Mouse (Mus musculus) right cerebral cortex, postnatal 4 days (tissue): Measurements from ENCODE around the gene Ddx4.
"Not testable (repeated sequence)": the region's sequence is repeated elsewhere in the genome, so short reads cannot be mapped to it uniquely, and the experiment has no call there.

Experiments used
- DNase-seq: peaks from one replicate; pipeline ENCODE4 v3.0.0-alpha.2; 2022

The Ddx4 gene

DNA sequence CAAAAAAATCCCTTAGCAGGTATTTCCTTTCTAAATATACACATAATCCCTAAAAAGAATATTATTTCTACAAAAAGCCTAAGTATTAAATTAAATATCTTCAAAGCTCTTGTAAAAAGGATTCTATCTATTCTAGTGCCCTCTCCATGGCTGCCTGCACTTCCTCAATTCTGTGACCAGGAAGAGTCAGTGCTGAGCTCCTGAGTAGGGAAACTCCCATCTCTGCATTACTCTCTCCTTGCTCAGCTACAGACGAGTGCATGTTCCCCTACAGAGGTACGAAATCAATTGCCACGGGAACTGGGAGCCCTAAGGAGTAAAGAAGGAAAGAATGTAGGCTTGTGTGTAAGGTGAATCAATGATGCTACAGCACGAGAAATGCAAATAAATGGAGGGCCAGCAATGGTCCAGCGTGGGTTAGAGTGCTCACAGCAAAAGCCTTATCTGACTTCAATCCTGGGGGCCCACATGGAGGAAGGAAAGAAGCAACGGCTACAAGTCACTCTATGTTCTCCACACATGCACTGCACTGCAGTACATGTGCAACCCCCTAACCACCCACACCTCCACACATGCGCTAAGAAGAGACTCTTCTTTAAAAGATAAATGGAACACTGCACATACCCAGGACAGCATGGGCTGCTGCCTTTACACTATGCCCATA, 17.0 kb downstream of the Ddx4 start:
- no peak for DNase-seq

DNA sequence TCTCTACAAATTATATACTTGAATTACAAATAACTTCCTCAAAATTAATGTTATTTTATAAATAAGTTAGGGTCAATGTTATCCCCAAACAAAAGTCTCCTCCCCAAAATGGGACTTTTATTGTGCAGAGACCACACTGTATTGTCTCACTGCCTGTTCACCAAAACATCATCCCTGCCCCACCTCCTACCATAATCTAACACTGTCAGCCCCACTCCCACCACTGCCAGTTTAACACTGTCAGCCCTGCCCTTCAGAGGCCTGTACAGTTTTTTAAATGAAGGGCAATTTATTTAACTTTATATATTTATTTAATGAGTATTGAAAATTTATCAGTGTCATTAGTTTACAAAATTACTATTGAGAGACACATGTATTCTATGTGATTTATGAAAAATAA, 26.7 kb downstream of the Ddx4 start:
- DNase-seq = no peak

DNA sequence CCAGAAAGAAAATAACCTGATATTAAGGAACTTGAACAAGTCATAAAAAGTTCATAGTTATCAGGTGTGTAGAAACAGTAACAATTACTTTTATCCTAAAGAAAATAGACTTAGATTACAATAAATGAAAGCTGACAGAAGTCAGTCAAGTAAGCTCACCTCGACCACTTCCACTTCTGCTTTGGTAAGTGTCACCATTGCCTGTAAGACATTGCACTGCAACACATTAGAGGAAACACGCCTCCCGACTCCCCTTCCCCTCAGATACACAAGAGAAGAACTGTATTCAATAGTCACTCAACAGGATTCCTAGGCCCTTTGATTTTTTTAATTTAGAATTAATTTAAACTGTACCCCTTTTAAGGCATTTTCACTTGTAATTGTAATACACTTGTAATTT, 27.7 kb downstream of the Ddx4 start:
- no peak for DNase-seq

DNA sequence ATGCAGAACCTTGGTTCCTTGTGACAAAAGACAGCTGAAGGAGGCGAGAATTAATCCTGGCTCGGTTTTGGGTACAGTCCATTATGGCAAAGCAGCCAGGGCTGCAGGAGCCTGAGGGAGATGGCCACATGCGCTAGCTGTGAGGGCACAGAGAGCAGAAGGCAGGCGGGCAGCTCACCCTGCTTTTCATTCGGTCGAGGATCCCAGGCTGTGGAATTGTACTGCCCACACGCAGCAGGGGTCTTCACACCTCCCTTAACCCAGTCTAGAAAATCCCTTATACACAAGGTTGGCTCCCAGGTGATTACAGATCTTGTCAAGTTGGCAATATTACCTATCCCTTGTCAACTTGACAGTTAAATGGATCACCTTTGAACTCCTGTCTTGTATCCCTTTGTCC, 28.6 kb downstream of the Ddx4 start:
- no peak for DNase-seq

DNA sequence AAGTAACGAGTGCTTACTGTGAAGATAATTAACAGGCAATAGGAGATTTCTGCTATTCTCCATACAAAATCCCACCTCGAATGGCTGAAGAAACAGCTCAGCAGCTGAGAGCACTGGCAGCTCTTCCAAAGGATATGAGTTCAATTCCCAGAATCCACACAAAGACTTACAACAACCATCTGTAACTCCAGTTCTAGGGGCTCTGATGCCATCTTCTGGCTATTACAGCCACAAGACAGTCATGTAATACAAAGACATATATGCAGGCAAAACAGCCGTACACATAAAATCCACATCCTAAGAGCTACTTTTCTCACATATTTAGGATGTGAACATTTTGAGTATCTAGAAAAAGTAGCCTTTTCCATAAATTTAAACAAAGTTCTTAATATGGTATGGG, 30.7 kb downstream of the Ddx4 start:
- DNase-seq = no peak

DNA sequence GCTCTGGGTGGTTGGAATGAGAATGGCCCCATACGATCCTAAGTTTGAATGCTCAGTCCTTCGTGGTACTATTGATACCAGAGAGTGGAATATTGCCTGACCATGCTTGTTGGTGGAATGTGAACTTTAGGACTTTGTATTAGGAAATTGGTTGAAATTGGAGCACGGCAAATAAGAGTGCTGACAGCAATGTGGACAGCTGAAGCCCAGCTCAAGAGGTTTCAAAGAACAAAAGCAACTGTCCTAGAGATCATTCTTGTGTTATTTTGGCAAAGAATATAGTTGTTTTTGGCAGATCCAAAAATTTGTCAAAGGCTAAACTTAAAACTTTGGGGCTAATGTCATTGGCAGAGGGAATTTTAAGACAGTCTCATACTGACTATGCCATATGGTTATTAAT, 43.7 kb downstream of the Ddx4 start:
- DNase-seq = no peak

DNA sequence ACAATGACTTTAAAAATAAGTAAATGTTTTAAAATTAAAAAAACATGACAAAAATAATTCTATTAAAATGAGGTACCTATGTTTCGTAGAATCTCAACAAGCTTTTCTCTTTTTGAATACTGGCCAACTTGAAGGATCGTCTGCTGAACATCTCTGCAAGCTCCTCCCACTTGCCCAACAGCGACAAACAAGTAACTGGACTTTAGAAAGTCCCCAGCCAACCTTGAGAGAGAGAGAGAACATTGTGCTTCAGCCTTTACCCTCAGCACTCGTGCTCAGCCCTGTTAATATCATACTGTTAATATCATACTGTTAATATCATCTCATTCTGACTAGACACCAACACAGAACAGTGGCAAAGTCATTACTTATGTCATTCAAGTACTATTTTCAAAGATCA, 47.9 kb downstream of the Ddx4 start:
- DNase-seq = no peak

DNA sequence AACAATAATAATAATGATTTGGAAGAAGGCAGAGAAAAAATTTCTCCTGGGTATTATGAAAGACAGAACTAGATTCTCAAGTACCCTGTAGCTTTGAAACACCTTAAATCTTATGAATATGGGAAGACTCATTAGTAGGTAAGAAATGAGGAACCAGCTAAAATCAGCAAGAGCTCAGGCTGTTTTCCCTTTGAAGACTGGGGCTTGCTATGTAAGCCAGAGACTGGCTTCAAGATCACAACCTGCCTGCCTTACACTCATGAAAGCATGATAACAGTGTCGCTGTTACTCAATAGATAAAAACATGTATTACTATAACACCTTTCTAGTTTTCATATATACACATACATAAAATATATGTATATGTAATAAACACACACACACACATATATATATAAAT, 48.4 kb downstream of the Ddx4 start:
- DNase-seq = no peak

DNA sequence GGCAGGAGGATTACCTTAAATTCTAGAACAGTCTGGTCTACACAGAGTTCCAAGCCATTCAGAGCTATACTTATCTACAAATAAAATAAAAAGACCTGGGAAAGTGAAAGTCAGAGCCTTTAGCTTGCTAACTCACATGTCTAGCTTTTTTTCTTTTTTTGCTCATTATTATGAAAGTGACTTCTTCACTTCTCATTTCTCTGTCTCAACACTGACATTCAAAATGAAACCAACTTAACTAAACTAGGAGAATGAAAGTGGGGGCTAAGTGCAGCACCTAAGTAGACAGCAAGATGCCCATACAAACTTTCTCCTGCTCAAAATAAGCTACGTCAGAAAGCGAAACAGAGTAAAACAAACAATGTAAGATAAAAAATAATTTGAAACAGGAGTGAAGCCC, 49.7 kb downstream of the Ddx4 start:
- DNase-seq = no peak

DNA sequence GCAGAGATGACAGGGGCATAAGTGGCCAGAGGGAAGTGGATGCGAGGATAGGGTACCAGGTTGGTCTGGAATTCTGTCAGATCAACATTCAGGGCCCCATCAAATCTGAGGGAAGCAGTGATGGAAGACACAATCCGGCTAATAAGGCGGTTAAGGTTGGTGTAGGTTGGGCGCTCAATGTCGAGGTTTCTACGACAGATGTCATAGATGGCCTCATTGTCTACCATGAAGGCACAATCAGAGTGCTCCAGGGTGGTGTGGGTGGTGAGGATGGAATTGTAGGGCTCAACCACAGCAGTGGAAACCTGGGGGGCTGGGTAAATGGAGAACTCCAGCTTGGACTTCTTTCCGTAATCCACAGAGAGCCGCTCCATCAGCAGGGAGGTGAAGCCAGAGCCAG, 58.0 kb downstream of the Ddx4 start, which contains the start of gene Il31ra:
Gene Il31ra, minus strand, starts transcription at position 101 of the 400 bp plus-strand sequence.
- DNase-seq = not testable (repeated sequence)

DNA sequence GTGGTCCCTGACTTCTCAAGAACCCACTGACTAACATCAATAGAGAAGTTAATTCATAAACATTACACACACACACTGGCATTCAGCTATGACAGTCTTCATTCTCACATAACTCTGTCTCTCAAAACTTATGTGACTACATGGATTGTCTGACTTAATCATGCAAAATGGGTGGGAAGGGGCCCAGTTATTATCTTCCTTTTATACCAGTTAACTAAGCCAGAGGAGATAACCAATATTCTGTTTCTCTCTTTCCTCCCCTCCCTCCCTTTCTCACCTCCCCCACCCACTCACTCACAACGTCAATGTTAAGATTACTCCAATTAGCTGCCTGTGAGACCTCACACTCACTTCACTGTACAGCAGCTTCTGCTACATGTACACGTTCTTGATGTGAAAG, 62.0 kb downstream of the Ddx4 start:
- DNase-seq = no peak

DNA sequence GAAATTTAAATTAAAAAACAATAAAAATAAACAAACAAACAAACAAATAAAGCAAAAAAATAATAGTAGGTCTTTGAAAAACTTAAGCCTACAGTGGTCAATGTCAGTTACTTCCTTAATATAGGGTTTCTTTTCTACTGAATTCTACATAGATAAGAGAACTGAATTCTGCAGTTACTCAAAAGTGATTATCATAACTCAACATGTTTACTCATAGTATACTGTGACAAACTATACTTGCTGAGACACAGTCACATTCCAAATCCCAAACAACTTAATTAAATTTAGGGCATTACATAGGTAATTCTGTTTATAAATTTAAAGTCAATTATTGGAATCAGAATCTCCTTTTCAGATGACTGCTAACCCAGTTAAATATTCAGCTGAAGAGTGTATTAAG, 62.6 kb downstream of the Ddx4 start:
- DNase-seq = no peak

DNA sequence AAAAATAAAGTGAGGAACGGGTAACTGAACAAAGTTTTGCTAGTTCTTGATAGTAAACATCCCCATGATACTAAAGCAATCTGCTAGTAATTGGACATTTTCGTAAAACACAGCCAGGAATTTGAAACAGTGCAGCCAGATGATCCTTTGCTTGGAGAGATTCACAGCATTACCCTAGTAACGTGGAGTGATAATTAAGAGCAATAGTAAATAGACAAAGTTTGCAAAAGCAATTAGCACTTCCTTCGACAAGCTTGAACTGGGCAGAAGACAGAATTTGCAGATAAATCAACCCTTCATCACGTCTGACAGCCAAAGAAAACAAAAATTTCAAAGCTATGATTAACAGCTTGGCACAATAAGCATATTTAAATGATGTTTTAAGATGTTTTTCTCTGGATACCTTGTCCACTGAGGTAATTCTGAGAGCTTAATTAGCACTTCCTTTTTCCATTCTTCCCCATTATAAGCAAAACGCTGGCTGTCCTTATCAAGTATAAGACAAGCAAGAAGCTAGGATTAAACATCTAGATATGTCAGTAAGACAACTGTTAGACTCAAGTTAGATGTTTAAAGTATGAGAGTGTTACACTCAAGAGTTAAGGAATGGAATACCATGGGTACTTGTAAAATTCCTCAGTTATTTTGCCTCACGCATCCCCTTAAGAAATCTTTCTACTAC, 67.6 kb downstream of the Ddx4 start:
- DNase-seq = no peak

DNA sequence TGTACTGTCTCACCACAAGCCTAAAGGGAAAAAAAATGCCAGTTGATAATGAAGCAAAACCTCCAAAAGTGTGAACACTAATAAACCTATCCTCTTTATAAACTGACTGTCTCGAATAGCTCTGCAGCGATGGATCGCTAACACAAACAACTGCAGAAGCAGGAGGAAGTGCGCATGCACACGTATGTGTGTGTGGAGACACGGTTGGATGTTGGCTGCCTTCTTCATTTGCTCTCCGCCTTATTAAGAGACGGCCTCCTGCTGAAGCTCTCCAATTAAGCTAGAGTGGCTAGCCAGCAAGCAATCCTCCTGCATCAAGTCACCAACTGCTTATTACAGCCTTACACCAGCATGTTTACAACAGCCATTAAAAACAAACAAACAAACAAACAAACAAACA, 70.0 kb downstream of the Ddx4 start:
- DNase-seq = no peak

DNA sequence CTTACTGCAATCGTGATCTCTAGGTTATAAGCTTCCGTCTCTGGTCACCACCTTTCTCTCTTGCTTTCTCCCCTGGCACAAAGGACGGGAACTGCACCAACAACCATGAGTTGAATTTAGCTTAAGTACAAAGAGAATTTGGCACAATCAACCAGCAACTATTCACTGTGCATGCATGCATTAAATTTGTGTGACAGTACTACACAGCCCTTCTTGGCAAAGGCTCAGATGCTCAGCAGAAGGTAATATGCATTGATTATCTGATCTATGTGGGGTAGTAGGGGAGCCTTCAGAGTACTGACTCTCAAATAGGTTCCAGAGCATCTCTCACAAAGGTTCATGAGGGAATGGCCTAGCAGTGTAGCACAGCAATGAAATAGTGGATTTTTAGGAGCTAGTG, 70.5 kb downstream of the Ddx4 start:
- no peak for DNase-seq

DNA sequence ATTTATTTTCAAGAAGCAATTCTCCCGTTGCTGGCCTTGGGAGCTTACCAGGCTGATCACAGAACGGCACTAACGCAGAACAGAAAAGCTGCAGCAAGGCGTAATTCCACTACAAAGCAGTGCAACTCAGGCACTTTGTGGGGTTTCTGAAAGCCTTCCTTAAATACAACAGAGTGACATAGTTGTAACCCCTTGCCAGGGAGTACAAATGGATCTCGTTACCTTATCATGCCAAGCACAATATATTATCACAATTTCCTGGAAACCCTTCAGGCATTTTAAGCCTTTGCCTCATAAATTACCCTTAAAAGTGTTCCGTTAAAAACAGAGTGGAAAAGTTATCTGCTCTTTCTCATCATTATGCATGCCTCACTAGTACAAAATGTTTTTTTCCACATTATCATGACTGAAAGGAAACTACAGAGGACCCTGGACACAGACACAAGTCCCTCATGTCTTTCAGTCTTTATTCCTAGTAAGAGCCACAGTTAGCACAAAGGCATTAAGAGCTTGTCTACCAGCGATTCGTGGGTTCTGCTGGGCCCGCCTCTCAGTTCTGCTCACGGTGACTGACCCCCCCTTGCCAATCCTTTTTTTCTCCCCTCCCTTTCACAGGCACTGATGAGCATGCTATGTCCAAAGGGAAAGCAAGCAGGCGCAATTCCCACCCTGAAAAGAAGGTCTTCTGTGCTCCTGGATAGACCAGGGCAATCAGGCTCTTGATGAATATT, 71.5 kb downstream of the Ddx4 start:
- DNase-seq = no peak

DNA sequence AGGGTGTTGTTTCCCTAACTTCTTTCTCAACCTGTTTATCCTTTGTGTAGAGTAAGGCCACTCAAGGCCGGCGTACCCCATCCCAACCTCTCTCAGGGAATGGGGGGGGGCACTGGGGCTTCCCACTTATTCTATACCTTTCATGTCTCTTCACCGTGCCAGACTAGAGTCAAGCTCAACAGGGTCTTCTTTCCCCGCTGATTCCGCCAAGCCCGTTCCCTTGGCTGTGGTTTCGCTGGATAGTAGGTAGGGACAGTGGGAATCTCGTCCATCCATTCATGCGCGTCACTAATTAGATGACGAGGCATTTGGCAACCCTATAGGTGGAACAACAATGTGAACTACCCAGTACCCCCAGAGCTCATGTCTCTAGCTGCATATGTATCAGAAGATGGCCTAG, 74.2 kb downstream of the Ddx4 start:
- DNase-seq = peak; percentile 100

DNA sequence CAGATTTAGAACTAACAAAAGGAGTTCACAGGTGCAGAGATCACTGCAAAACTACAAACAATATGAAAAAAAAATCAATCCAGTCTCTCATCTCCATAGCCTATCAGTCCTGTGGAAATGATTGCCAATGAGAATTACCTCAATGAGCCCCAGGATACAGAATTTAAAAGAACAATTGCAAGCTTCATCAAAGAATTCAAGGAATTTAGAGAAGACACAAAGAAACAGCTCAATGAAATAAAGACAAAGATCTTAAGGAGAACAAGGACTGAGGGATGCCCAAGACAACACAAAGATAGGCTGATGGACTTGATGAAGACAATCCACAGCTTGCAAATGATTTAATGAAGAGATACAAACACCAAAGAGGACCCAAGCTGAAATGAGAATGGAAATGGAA, 78.5 kb downstream of the Ddx4 start:
- DNase-seq = no peak

DNA sequence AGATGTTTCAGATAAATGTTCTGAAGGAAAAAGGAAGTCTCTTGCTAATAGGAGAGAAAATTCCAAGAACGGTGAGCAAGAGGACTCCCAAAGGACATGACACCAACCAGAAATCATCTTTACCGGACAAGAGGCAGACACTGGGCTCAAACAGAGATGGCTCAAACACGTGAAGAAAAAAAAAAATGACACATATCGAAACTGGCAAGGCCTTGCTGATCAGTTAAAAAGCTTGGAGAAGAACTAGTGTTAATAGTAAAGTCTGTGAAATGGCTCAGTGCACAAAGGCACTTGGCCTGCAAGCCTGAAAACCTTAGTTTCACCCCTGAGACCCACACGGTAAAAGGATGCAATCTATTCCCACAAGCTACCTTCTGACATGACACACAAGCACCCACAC, 81.5 kb downstream of the Ddx4 start:
- DNase-seq = no peak

DNA sequence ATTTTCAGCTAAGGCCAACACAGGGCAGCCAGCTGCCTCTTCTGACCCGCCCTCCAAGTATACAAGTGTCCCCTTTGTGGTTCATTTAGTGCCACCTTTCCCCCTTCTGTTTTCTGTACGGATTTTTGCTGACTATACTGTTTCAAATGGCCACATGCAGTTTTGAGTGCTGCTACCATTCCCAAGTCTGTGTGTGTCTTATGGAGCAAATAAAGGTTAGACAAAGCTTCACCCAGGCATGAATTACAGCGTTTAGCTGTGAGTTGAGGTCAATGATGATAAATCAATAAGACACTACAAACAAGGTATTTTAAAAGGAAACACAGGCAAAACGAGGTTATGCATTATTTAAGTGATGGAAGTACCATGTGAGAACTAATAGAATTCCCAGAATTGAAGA, 82.7 kb downstream of the Ddx4 start:
- no peak for DNase-seq

DNA sequence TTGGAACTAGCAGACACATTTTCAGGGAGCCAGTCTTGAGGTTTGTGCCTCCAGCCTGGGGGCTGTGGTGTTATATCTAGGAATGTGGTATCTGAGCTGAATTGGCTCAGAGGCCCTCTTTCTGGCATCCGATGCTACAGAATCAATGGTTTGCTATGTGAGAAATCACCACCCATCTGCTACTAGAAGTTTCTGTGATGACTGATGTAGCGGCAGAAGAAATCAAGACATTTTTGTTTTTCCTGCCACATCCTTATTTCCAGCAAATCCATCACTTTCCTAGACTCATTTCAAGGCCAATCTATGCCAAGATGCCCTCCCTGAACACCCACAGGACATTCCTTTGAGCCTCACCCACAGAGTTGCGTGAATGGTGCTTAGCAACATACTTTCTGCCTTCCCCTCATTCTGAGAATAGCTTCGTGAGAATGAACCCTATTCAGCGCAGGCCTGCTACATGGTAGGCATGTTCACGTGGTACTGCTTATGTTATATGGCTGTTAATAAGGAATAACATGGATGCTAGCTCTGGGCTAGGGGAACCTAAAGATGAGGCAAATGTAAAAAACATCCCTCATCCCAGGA, 91.6 kb downstream of the Ddx4 start:
- DNase-seq = no peak

DNA sequence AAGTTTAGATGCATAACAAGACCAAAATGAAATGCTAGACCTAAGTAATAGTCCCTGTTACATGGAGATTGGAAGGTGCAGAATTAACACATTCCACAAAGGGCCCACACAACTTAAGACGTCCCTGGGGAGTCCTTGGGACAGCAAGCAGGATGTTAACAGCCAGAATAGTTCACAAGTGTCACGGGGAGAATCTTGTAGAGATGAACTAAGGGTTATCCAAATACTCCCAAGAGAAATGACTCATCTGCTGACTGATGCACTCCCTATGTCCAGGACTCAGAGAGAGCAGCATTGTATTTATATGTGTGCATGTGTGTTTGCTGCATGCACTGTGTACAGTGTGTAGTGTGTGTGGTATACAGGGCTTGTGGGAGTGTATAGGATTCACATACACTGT, 95.8 kb downstream of the Ddx4 start:
- no peak for DNase-seq

DNA sequence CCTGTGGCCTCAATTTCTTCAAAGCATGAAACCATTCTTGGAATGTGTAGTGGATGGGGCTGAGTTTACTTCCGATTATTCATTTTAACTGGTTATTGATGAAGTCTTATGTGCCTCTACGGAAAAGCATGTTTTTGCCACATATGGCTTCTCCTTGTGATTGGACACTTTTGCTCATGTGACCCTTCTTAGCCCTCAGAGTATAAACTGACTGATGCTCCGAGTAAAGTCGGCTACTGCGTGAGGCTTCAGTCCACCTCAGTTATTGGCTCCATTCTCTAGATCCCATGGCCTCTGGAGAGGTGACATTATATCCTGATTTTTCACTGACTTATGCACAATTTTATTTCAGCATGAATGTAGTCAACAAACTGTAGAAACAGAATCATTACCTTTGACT, 99.0 kb downstream of the Ddx4 start:
- no peak for DNase-seq
